Mouse (Mus musculus): ENCODE results near the gene Ppid. TPM values are rescaled to one million over a fixed set of nuclear protein-coding genes. Genes with fewer than 3 reads are reported as not detected.

Gene Ppid
- total RNA-seq, 2 experiments from 2014 or later = 41.1 to 42.5 TPM

Other genes starting within 250 kb of the Ppid start
- gene Fnip2, start 23.5 kb upstream of the Ppid start, total RNA-seq (2021) = 10 to 100 TPM; 10.3 to 10.6 TPM
- 1 to 10 TPM; 7.0 to 7.1 TPM for gene 4930579G24Rik, start 37.7 kb downstream of the Ppid start, total RNA-seq (2021)
- 10 to 100 TPM; 89.9 to 98.4 TPM for gene Etfdh, start 38.2 kb downstream of the Ppid start, total RNA-seq (2021)
- gene Rxfp1, start 146.5 kb downstream of the Ppid start, total RNA-seq (2021) = under 1 TPM; 0.05 to 0.13 TPM

Measured in gastrocnemius, postnatal 4 days (tissue).